ENCODE assay signal across 8 mouse cellular contexts in genomic region chr4:32983176-32984155, GRCm38 (mm10). TPM values are rescaled to one million over a fixed set of nuclear protein-coding genes. Genes with fewer than 3 reads are reported as not detected.
DNase-seq lines count a peak whose midpoint lies in the region; ATAC-seq and TF ChIP-seq lines count a peak whose summit lies in the region.

No protein-coding gene starts in this region.

- H3K4me3 ChIP-seq in hindbrain, embryonic 14.5 days (replicated peaks; ENCODE audit: low read length): peak overlapping the region; percentile 67

- no peaks in the 10 kb centered on the region for H3K27me3 ChIP-seq in Patski
- no peaks in the 10 kb centered on the region for H3K27me3 ChIP-seq in hindbrain, embryonic 14.5 days (ENCODE audit: control insufficient read depth, insufficient read depth, low read length)

- peaks cover 10% of the 10 kb centered on the region; the same call in 1 of the 2 replicates for H3K4me1 ChIP-seq in hindbrain, embryonic 14.5 days (replicated peaks; ENCODE audit: control insufficient read depth, insufficient read depth, low read length)

- POLR2A ChIA-PET in Patski (lab: Charles Lee): no interaction called here

- H3K9ac ChIP-seq in hindbrain, embryonic 14.5 days: peak overlapping the region; percentile 84

- peak; percentile 68 for ATAC-seq in Patski
- peak; percentile 74 for ATAC-seq in hindbrain, embryonic 14.5 days (ENCODE audit: low FRiP score)

- DNase-seq in Patski (ENCODE audit: low read depth, low spot score): no peak
- peak; percentile 81 for DNase-seq in cerebellum, postnatal 14 days
- peak; percentile 55 for DNase-seq in frontal cortex, postnatal 36 days (ENCODE audit: low spot score in 2 of 2)
- peak; percentile 58 for DNase-seq in hindbrain, embryonic 14.5 days (ENCODE audit: low spot score)
- DNase-seq in left cerebral cortex, adult 11 months (ENCODE audit: low spot score): peak; percentile 56
- DNase-seq in lung, postnatal 25 days (ENCODE audit: low spot score): peak; percentile 32
- DNase-seq in retina, postnatal 1 day: peak; percentile 80
- DNase-seq in urinary bladder, adult 2 months (ENCODE audit: low spot score): peak; percentile 57

- no peaks in the 10 kb centered on the region for H3K9me3 ChIP-seq in hindbrain, embryonic 14.5 days (ENCODE audit: control insufficient read depth, low read length)

- WGBS in hindbrain, embryonic 14.5 days: 0% methylated on average over 73 of the region's 94 CpGs

- CTCF ChIA-PET in Patski (lab: Charles Lee): no interaction called here

- no peaks in the 10 kb centered on the region for H3K36me3 ChIP-seq in hindbrain, embryonic 14.5 days (replicated peaks; ENCODE audit: control insufficient read depth, insufficient read depth)

- peak overlapping the region; percentile 94 for H3K4me2 ChIP-seq in hindbrain, embryonic 14.5 days (replicated peaks)

- TF ChIP-seq CTCF in Patski (IDR thresholded peaks at IDR 0.05): no peak

- in situ Hi-C loops in Patski (cut with MboI; ENCODE audit: low pct_unique_long_range_greater_than_20kb): no loop called here

- peak overlapping the region; percentile 89 for H3K27ac ChIP-seq in hindbrain, embryonic 14.5 days

RNA-seq across cellular contexts. Expression of gene Rragd, which starts 0.6 kb away (rescaled TPM):
- polyA plus RNA-seq in Patski (2021): 1.4 TPM
- polyA plus RNA-seq in hindbrain, embryonic 14.5 days (2014; fragmentation: Nextera tagmentation; extraction: Ambion mirVana): 35.8 and 40.0 TPM in 2 replicates
- 1.8 and 2.2 TPM in 2 replicates for polyA plus RNA-seq in urinary bladder, adult 2 months (2012; rRNA removed)

RNA-seq across cellular contexts. Expression of gene Ankrd6, which starts 32.8 kb away (rescaled TPM):
- polyA plus RNA-seq in Patski (2021): 0.08 TPM
- polyA plus RNA-seq in hindbrain, embryonic 14.5 days (2014; fragmentation: Nextera tagmentation; extraction: Ambion mirVana): 23.0 and 24.7 TPM in 2 replicates
- 0.96 and 1.8 TPM in 2 replicates for polyA plus RNA-seq in urinary bladder, adult 2 months (2012; rRNA removed)

RNA-seq across cellular contexts. Expression of gene Ube2j1, which starts 47.8 kb away (rescaled TPM):
- polyA plus RNA-seq in Patski (2021): 36.6 TPM
- 78.3 and 89.3 TPM in 2 replicates for polyA plus RNA-seq in hindbrain, embryonic 14.5 days (2014; fragmentation: Nextera tagmentation; extraction: Ambion mirVana)
- polyA plus RNA-seq in urinary bladder, adult 2 months (2012; rRNA removed): 28.5 and 32.6 TPM in 2 replicates

Comparison
In these comparisons a context has a peak if more than half of its experiments do, and no peak if none do; other contexts are left out.
1. RNA of gene Rragd, which starts 0.6 kb away (polyA plus RNA-seq): 35.8 to 40.0 TPM in hindbrain, embryonic 14.5 days; 1.8 to 2.2 TPM in urinary bladder, adult 2 months and 1.4 TPM in Patski (single experiment); every median in the first group is over 10 times any median in the second.